24 mouse cellular contexts compared by ENCODE assay signal in the genomic region with DNA sequence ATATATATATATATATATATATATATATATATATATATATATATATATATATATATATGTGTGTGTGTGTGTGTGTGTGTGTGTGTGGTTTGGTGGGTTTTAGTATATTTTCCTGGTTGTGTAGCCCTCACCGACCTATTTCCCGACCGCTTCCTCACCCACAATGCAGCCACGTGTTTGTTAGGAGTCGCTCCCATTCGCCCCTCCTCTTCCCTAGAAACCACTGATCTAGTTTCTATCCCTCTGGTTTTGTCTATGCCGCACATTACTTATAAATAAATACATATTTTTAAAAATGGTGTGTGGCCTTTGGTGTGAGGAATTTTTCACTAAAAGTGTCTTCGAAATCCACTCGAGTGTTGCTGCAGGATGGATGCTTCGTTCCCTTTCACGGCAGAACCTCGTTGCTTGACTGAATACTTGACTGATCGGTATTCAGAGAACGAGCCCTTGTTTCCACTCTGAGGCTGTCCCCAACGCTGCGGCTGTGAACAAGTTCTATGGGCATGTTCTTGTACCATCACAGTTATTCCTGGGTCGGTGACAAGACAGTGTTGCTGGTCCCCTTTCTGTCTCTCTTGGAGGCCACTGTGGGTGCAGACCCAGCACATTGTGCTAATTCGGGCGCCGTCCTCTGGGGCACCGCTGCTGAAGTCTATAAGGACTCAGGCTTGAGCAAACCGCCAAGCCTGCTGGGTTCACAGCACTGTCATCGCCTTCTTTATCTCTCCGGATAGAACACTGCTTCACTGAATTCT. TPM values are rescaled to one million over a fixed set of nuclear protein-coding genes. Genes with fewer than 3 reads are reported as not detected.
DNase-seq lines count a peak whose midpoint lies in the region; ATAC-seq and TF ChIP-seq lines count a peak whose summit lies in the region.
"Had no signal": no experiment of that assay in that cellular context is flagged by ENCODE, and none has a peak within 500 bp of the region (broad histone marks: within the 10 kb centered on the region; RNA-seq: fewer than 3 reads in every experiment).

No protein-coding gene starts in this region.

- H3K4me1 ChIP-seq in heart, embryonic 10.5 days, result peaks cover 24% of the 10 kb centered on the region
- H3K4me1 ChIP-seq in ES-E14 (ENCODE audit: control insufficient read depth in 2 of 2, insufficient read depth in 2 of 2, low read length in 2 of 2, poor library complexity in 1 of 2), result peaks cover 5 to 6% of the 10 kb centered on the region in 2 experiments; a peak in 2 of 4 replicates
- peaks cover 37% of the 10 kb centered on the region for H3K4me1 ChIP-seq in heart, embryonic 13.5 days

- WGBS in heart, embryonic 10.5 days, result 33% methylated on average over 24 of the region's 24 CpGs
- WGBS in heart, embryonic 13.5 days, result 26% methylated on average over 24 of the region's 24 CpGs

- no peak for ATAC-seq in heart, embryonic 13.5 days (ENCODE audit: extremely low read depth, insufficient number of reproducible peaks, low FRiP score, low TSS enrichment)
- ATAC-seq: forebrain, embryonic 14.5 days had no signal

- peak overlapping the region; percentile 58 for H3K4me2 ChIP-seq in heart, embryonic 13.5 days
- H3K4me2 ChIP-seq: embryonic facial prominence, embryonic 15.5 days; hindbrain, embryonic 15.5 days; liver, embryonic 13.5 days; midbrain, embryonic 12.5 days had no signal

- no peaks in the 10 kb centered on the region for H3K9me3 ChIP-seq in heart, embryonic 10.5 days
- no peaks in the 10 kb centered on the region for H3K9me3 ChIP-seq in ES-E14 (ENCODE audit: control insufficient read depth, insufficient read depth, low read depth, low read length)
- H3K9me3 ChIP-seq in heart, embryonic 13.5 days, result no peaks in the 10 kb centered on the region
- H3K9me3 ChIP-seq: embryonic facial prominence, embryonic 15.5 days; hindbrain, embryonic 15.5 days; liver, embryonic 13.5 days; midbrain, embryonic 12.5 days had no signal

- H3K27ac ChIP-seq in heart, embryonic 10.5 days, result peak overlapping the region; percentile 85
- H3K27ac ChIP-seq in ES-E14 (ENCODE audit: insufficient read depth, low read depth, low read length, poor library complexity, severe bottlenecking), result peak overlapping the region; percentile 99
- H3K27ac ChIP-seq in heart, embryonic 13.5 days (replicated peaks), result peak overlapping the region; percentile 90
- H3K27ac ChIP-seq: embryonic facial prominence, embryonic 15.5 days; hindbrain, embryonic 15.5 days; kidney, postnatal 0 days; liver, embryonic 13.5 days; midbrain, embryonic 12.5 days had no signal

- H3K4me3 ChIP-seq in heart, embryonic 10.5 days, result peak overlapping the region; percentile 36; the same call in 1 of the 2 replicates
- peak overlapping the region; percentile 35 to 73 for H3K4me3 ChIP-seq in ES-E14 (ENCODE audit: insufficient read depth in 1 of 2, low read depth in 1 of 2, low read length in 2 of 2, poor library complexity in 1 of 2, severe bottlenecking in 1 of 2)
- peak overlapping the region; percentile 29 for H3K4me3 ChIP-seq in heart, embryonic 13.5 days
- H3K4me3 ChIP-seq: embryonic facial prominence, embryonic 15.5 days; hindbrain, embryonic 15.5 days; liver, embryonic 13.5 days; midbrain, embryonic 12.5 days had no signal

- H3K36me3 ChIP-seq in heart, embryonic 10.5 days, result no peaks in the 10 kb centered on the region
- no peaks in the 10 kb centered on the region for H3K36me3 ChIP-seq in ES-E14 (ENCODE audit: control insufficient read depth, insufficient read depth, low read length, poor library complexity, severe bottlenecking)
- 0 out of 2 replicates have a peak, but pooled peaks cover 3% of the 10 kb centered on the region for H3K36me3 ChIP-seq in heart, embryonic 13.5 days
- H3K36me3 ChIP-seq: embryonic facial prominence, embryonic 15.5 days; hindbrain, embryonic 15.5 days; liver, embryonic 13.5 days; midbrain, embryonic 12.5 days had no signal

- DNase-seq in heart, embryonic 10.5 days (ENCODE audit: low spot score), result peak; percentile 84
- no peak for DNase-seq in heart, adult 8-10 months (ENCODE audit: low spot score)
- DNase-seq in ES-E14 (ENCODE audit: low read depth, low spot score), result no peak
- DNase-seq in heart, postnatal 4 days, result peak; percentile 48
- DNase-seq in left cerebral cortex, adult 9 months (ENCODE audit: low spot score in 2 of 2), result no peak
- DNase-seq in gastrocnemius, postnatal 25 days, result no peak
- DNase-seq: B cell, adult 2 months; cerebellum, adult 8-10 months; cerebellum, postnatal 36 days; kidney, adult 2 months; layer of hippocampus, adult 9-11 months; liver, embryonic 13.5 days; lung, adult 2 months; lung, postnatal 14 days; right cerebral cortex, postnatal 14 days; spleen, adult 18-20 months; thymus, postnatal 25 days had no signal

- peak overlapping the region; percentile 84 for H3K9ac ChIP-seq in ES-E14 (ENCODE audit: insufficient read depth, low read depth, low read length, poor library complexity, severe bottlenecking)
- peak overlapping the region; percentile 67 for H3K9ac ChIP-seq in heart, embryonic 13.5 days
- H3K9ac ChIP-seq: embryonic facial prominence, embryonic 15.5 days; hindbrain, embryonic 15.5 days; liver, embryonic 13.5 days; midbrain, embryonic 12.5 days had no signal

- no peaks in the 10 kb centered on the region for H3K27me3 ChIP-seq in heart, embryonic 10.5 days (ENCODE audit: insufficient read depth, poor library complexity, severe bottlenecking)
- H3K27me3 ChIP-seq in heart, embryonic 13.5 days (replicated peaks), result no peaks in the 10 kb centered on the region
- H3K27me3 ChIP-seq: CH12.LX; embryonic facial prominence, embryonic 15.5 days; hindbrain, embryonic 15.5 days had no signal

- in situ Hi-C loops in ES-E14 (cut with MboI; ENCODE audit: low sequenced_read_pairs in 2 of 2, unreplicated experiment in 2 of 2), result no loop called here

TF ChIP-seq in ES-E14, 5 proteins besides CTCF, POLR2A, EP300 and RAD21:
- TF ChIP-seq ZC3H11A (IDR thresholded peaks at IDR 0.05; ENCODE audit: borderline replicate concordance, low read depth, low read length) (no peak), HCFC1 (IDR thresholded peaks at IDR 0.05; ENCODE audit: borderline replicate concordance, insufficient read depth, low read length) (no peak), CHD2 (IDR thresholded peaks at IDR 0.05; ENCODE audit: low read depth, low read length) (no peak), ZNF384 (IDR thresholded peaks at IDR 0.05; ENCODE audit: low read depth, low read length) (no peak), MAFK (IDR thresholded peaks at IDR 0.05; ENCODE audit: insufficient read depth, low read depth, low read length) (no peak)

RNA-seq across cellular contexts. Expression of a gene that starts 2.0 kb away (rescaled TPM):
- polyA plus RNA-seq in heart, embryonic 10.5 days (2016; fragmentation: Nextera tagmentation; extraction: Ambion mirVana), result 57.4 and 63.1 TPM in 2 replicates
- total RNA-seq in heart, adult 8-10 months (2022), result 10 to 100 TPM; 38.7 to 46.7 (median 40.4) TPM
- total RNA-seq in ES-E14 (2012; rRNA removed), result 142 and 170 TPM in 2 replicates
- 55.9 and 58.1 TPM in 2 replicates for polyA plus RNA-seq in heart, embryonic 13.5 days (2015; fragmentation: Nextera tagmentation; extraction: Ambion mirVana)
- total RNA-seq in heart, postnatal 4 days (2021), result 10 to 100 TPM; 51.7 to 51.8 TPM
- total RNA-seq in gastrocnemius, postnatal 25 days (2021), result 10 to 100 TPM; 26.4 to 32.5 TPM

Comparison
In these comparisons a context has a peak if more than half of its experiments do, and no peak if none do; other contexts are left out.
1. DNase-seq: peak in heart, embryonic 10.5 days (single experiment) and heart, postnatal 4 days (single experiment); none in heart, adult 8-10 months (single experiment), ES-E14 (single experiment), left cerebral cortex, adult 9 months (0 of 2) and gastrocnemius, postnatal 25 days (single experiment).
2. Peak in every context shown above with its lines, with median percentiles within 50 percentile points of each other: H3K27ac ChIP-seq and H3K4me3 ChIP-seq.